Mouse (Mus musculus): Measurements from ENCODE around the gene Arhgef3. TPM values are rescaled to one million over a fixed set of nuclear protein-coding genes. Genes with fewer than 3 reads are reported as not detected.

Gene Arhgef3
- polyA plus RNA-seq, 1 experiment from 2014 or later: 2.9 TPM

- H3K27me3 ChIP-seq (ENCODE audit: control insufficient read depth, insufficient read depth, low read length): no peaks in the 10 kb centered on the region
- no peak overlapping the region for H3K4me3 ChIP-seq (ENCODE audit: low read depth, low read length)
- no peaks in the 10 kb centered on the region; the same call in 1 of the 2 replicates for H3K9me3 ChIP-seq (ENCODE audit: control insufficient read depth, low read length)
- no peak for DNase-seq (ENCODE audit: low spot score)
- 80% methylated on average over 3 of the region's 3 CpGs for WGBS
- no peaks in the 10 kb centered on the region for H3K36me3 ChIP-seq (ENCODE audit: control insufficient read depth, insufficient read depth, low read length)
- ATAC-seq (replicated peaks; ENCODE audit: low FRiP score): no peak
- H3K4me1 ChIP-seq (replicated peaks; ENCODE audit: control insufficient read depth, insufficient read depth, low read length): no peaks in the 10 kb centered on the region
- H3K27ac ChIP-seq (ENCODE audit: low read depth, low read length): no peak overlapping the region
- H3K4me2 ChIP-seq (ENCODE audit: low read depth, low read length, severe bottlenecking): no peak overlapping the region
- H3K9ac ChIP-seq (ENCODE audit: low read length): no peak overlapping the region
Measured at GRCm38 (mm10) chr14:27122646-27123045, 7.9 kb downstream of the Arhgef3 start.

GRCm38 (mm10) chr14:27123543-27123942 is 8.8 kb downstream of the Arhgef3 start:
- no peak overlapping the region for H3K4me3 ChIP-seq (ENCODE audit: low read depth, low read length)
- H3K4me2 ChIP-seq (ENCODE audit: low read depth, low read length, severe bottlenecking): no peak overlapping the region
- no peak overlapping the region for H3K27ac ChIP-seq (ENCODE audit: low read depth, low read length)
- 56% methylated on average over 8 of the region's 8 CpGs for WGBS
- no peaks in the 10 kb centered on the region for H3K4me1 ChIP-seq (replicated peaks; ENCODE audit: control insufficient read depth, insufficient read depth, low read length)
- no peak for DNase-seq (ENCODE audit: low spot score)
- no peak overlapping the region for H3K9ac ChIP-seq (ENCODE audit: low read length)
- no peaks in the 10 kb centered on the region for H3K27me3 ChIP-seq (ENCODE audit: control insufficient read depth, insufficient read depth, low read length)
- no peaks in the 10 kb centered on the region; the same call in 1 of the 2 replicates for H3K9me3 ChIP-seq (ENCODE audit: control insufficient read depth, low read length)
- ATAC-seq (replicated peaks; ENCODE audit: low FRiP score): no peak
- no peaks in the 10 kb centered on the region for H3K36me3 ChIP-seq (ENCODE audit: control insufficient read depth, insufficient read depth, low read length)

DNA sequence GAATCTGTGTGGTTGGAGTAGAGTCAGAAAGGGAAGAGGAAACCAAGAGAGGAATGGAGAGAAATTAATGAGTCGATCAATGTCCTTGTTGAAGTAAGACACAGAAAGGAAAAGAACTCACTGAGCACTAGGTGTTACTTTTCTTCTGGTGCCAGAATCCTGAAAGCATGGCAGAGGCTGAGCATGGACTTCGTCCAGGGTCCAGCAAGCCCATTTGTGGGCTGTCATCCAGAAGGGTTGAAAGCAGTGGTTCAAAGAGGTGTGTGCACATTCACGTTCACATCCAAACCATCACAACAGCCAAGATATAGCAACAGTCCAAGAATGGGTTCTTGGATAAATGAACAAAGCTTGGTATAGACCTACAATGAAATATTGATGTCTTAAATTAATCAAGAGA is 15.3 kb downstream of the Arhgef3 start:
- ATAC-seq (replicated peaks; ENCODE audit: low FRiP score) (no peak), DNase-seq (ENCODE audit: low spot score) (no peak)
- Histone ChIP-seq H3K4me1 (replicated peaks; ENCODE audit: control insufficient read depth, insufficient read depth, low read length) (no peaks in the 10 kb centered on the region), H3K27me3 (ENCODE audit: control insufficient read depth, insufficient read depth, low read length) (no peaks in the 10 kb centered on the region), H3K36me3 (ENCODE audit: control insufficient read depth, insufficient read depth, low read length) (no peaks in the 10 kb centered on the region), H3K27ac (ENCODE audit: low read depth, low read length) (no peak overlapping the region), H3K9ac (ENCODE audit: low read length) (no peak overlapping the region), H3K4me3 (ENCODE audit: low read depth, low read length) (no peak overlapping the region), H3K9me3 (ENCODE audit: control insufficient read depth, low read length) (no peaks in the 10 kb centered on the region; the same call in 1 of the 2 replicates), H3K4me2 (ENCODE audit: low read depth, low read length, severe bottlenecking) (no peak overlapping the region)
- WGBS: 88% methylated on average over 3 of the region's 3 CpGs

GRCm38 (mm10) chr14:27130676-27131075 is 16.0 kb downstream of the Arhgef3 start:
- no peaks in the 10 kb centered on the region for H3K36me3 ChIP-seq (ENCODE audit: control insufficient read depth, insufficient read depth, low read length)
- no peaks in the 10 kb centered on the region for H3K9me3 ChIP-seq (ENCODE audit: control insufficient read depth, low read length)
- DNase-seq (ENCODE audit: low spot score) (no peak), ATAC-seq (replicated peaks; ENCODE audit: low FRiP score) (no peak)
- no peak overlapping the region for H3K4me2 ChIP-seq (ENCODE audit: low read depth, low read length, severe bottlenecking)
- WGBS: 91% methylated on average over 1 of the region's 1 CpGs
- H3K27ac ChIP-seq (ENCODE audit: low read depth, low read length): no peak overlapping the region
- no peaks in the 10 kb centered on the region for H3K27me3 ChIP-seq (ENCODE audit: control insufficient read depth, insufficient read depth, low read length)
- no peak overlapping the region for H3K4me3 ChIP-seq (ENCODE audit: low read depth, low read length)
- no peak overlapping the region for H3K9ac ChIP-seq (ENCODE audit: low read length)
- H3K4me1 ChIP-seq (replicated peaks; ENCODE audit: control insufficient read depth, insufficient read depth, low read length): no peaks in the 10 kb centered on the region

DNA sequence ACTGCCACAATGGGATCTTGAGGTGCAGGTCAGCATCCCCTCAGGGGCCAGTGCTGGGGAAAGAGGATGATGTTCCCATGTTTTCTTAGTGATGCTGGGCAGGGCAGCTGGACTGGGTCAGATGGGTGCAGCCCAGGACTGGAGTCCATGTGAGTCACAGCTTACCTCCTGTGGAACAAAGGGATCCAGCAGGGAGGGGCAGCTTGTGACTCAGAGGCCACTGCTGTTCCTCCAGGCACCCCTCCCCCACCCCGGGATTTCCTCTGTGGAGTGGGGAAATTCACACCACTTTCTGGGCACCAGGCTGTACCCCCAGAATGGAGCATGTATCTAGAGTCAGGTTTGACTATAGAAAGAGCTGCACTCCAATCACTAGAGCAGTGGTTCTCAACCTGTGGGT is 16.8 kb downstream of the Arhgef3 start:
- 86% methylated on average over 1 of the region's 1 CpGs for WGBS
- no peaks in the 10 kb centered on the region for H3K27me3 ChIP-seq (ENCODE audit: control insufficient read depth, insufficient read depth, low read length)
- ATAC-seq (replicated peaks; ENCODE audit: low FRiP score): no peak
- no peak overlapping the region for H3K4me3 ChIP-seq (ENCODE audit: low read depth, low read length)
- no peak for DNase-seq (ENCODE audit: low spot score)
- no peaks in the 10 kb centered on the region for H3K36me3 ChIP-seq (ENCODE audit: control insufficient read depth, insufficient read depth, low read length)
- H3K4me1 ChIP-seq (replicated peaks; ENCODE audit: control insufficient read depth, insufficient read depth, low read length): no peaks in the 10 kb centered on the region
- no peaks in the 10 kb centered on the region for H3K9me3 ChIP-seq (ENCODE audit: control insufficient read depth, low read length)
- H3K27ac ChIP-seq (ENCODE audit: low read depth, low read length): no peak overlapping the region
- H3K4me2 ChIP-seq (ENCODE audit: low read depth, low read length, severe bottlenecking): no peak overlapping the region
- H3K9ac ChIP-seq (ENCODE audit: low read length): no peak overlapping the region

- no peak for ATAC-seq (replicated peaks; ENCODE audit: low FRiP score)
- H3K36me3 ChIP-seq (ENCODE audit: control insufficient read depth, insufficient read depth, low read length): no peaks in the 10 kb centered on the region
Measured at GRCm38 (mm10) chr14:27138891-27139290, 24.2 kb downstream of the Arhgef3 start.

DNA sequence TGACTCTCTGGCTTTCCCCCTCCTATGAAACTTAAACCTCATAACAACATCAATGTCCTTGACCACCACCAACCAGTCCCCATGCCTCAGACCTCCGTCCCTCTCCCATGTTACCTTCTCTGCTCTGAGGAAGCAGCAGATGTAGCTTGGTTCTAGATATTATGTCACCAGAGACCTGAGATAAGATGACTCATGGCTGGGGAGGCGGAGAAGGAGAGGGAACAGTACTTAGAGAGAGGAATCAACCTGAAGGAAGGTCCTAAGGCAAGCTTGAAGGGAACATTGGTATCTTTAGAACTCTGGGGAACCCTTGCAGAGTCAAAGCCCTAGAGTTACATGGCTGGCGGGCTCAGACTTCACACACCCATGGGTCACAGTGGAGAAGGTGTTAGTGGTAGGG is 25.3 kb downstream of the Arhgef3 start:
- ATAC-seq (replicated peaks; ENCODE audit: low FRiP score): no peak
- Histone ChIP-seq H3K9me3 (ENCODE audit: control insufficient read depth, low read length) (no peaks in the 10 kb centered on the region), H3K27me3 (ENCODE audit: control insufficient read depth, insufficient read depth, low read length) (no peaks in the 10 kb centered on the region), H3K4me2 (ENCODE audit: low read depth, low read length, severe bottlenecking) (no peak overlapping the region), H3K9ac (ENCODE audit: low read length) (no peak overlapping the region), H3K4me3 (ENCODE audit: low read depth, low read length) (no peak overlapping the region), H3K36me3 (ENCODE audit: control insufficient read depth, insufficient read depth, low read length) (no peaks in the 10 kb centered on the region), H3K4me1 (replicated peaks; ENCODE audit: control insufficient read depth, insufficient read depth, low read length) (no peaks in the 10 kb centered on the region), H3K27ac (ENCODE audit: low read depth, low read length) (no peak overlapping the region)
- WGBS: 86% methylated on average over 3 of the region's 3 CpGs
- DNase-seq (ENCODE audit: low spot score): no peak

More at GRCm38 (mm10) chr14:27138891-27139290, 24.2 kb downstream of the Arhgef3 start:
- H3K4me3 ChIP-seq (ENCODE audit: low read depth, low read length): no peak overlapping the region
- no peak overlapping the region for H3K9ac ChIP-seq (ENCODE audit: low read length)
- no peak overlapping the region for H3K27ac ChIP-seq (ENCODE audit: low read depth, low read length)
- H3K9me3 ChIP-seq (ENCODE audit: control insufficient read depth, low read length): no peaks in the 10 kb centered on the region
- H3K4me1 ChIP-seq (replicated peaks; ENCODE audit: control insufficient read depth, insufficient read depth, low read length): no peaks in the 10 kb centered on the region
- H3K27me3 ChIP-seq (ENCODE audit: control insufficient read depth, insufficient read depth, low read length): no peaks in the 10 kb centered on the region
- no peak overlapping the region for H3K4me2 ChIP-seq (ENCODE audit: low read depth, low read length, severe bottlenecking)
- no peak for DNase-seq (ENCODE audit: low spot score)
- 86% methylated on average over 9 of the region's 9 CpGs for WGBS

DNA sequence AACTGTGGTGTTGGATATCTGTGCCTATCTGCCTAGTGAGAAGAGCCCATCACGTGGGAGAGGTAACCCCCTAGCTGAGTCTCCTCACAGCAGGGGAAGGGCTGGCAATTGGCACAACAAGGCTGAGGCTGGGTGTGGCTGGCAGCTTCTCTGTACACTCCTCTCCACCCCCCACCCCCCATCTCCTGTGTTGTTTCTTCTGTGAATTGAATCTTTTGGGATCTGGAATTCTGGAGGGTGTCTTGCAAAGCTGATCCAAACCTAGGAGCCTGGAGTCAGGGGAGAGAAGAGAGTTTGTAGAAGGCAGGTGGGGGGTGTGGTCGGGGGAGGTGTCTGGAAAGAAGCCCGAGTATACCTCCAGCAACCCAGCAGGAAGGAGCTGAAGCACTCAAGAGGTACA is 26.8 kb downstream of the Arhgef3 start:
- Histone ChIP-seq H3K4me1 (replicated peaks; ENCODE audit: control insufficient read depth, insufficient read depth, low read length) (no peaks in the 10 kb centered on the region), H3K36me3 (ENCODE audit: control insufficient read depth, insufficient read depth, low read length) (no peaks in the 10 kb centered on the region), H3K27ac (ENCODE audit: low read depth, low read length) (no peak overlapping the region), H3K27me3 (ENCODE audit: control insufficient read depth, insufficient read depth, low read length) (no peaks in the 10 kb centered on the region), H3K9ac (ENCODE audit: low read length) (no peak overlapping the region), H3K4me3 (ENCODE audit: low read depth, low read length) (no peak overlapping the region), H3K4me2 (ENCODE audit: low read depth, low read length, severe bottlenecking) (no peak overlapping the region), H3K9me3 (ENCODE audit: control insufficient read depth, low read length) (no peaks in the 10 kb centered on the region)
- no peak for DNase-seq (ENCODE audit: low spot score)
- 35% methylated on average over 3 of the region's 3 CpGs for WGBS
- ATAC-seq (replicated peaks; ENCODE audit: low FRiP score): no peak

- H3K36me3 ChIP-seq (ENCODE audit: control insufficient read depth, insufficient read depth, low read length): no peaks in the 10 kb centered on the region
- no peaks in the 10 kb centered on the region for H3K27me3 ChIP-seq (ENCODE audit: control insufficient read depth, insufficient read depth, low read length)
- no peaks in the 10 kb centered on the region for H3K9me3 ChIP-seq (ENCODE audit: control insufficient read depth, low read length)
- 94% methylated on average over 5 of the region's 5 CpGs for WGBS
- H3K4me3 ChIP-seq (ENCODE audit: low read depth, low read length): no peak overlapping the region
- no peak overlapping the region for H3K27ac ChIP-seq (ENCODE audit: low read depth, low read length)
- ATAC-seq (replicated peaks; ENCODE audit: low FRiP score) (no peak), DNase-seq (ENCODE audit: low spot score) (no peak)
- no peak overlapping the region for H3K4me2 ChIP-seq (ENCODE audit: low read depth, low read length, severe bottlenecking)
- H3K4me1 ChIP-seq (replicated peaks; ENCODE audit: control insufficient read depth, insufficient read depth, low read length): no peaks in the 10 kb centered on the region
- no peak overlapping the region for H3K9ac ChIP-seq (ENCODE audit: low read length)
Measured at GRCm38 (mm10) chr14:27142680-27143079, 28.0 kb downstream of the Arhgef3 start.
